Mouse (Mus musculus) gonadal fat pad, adult 2 months (tissue): ENCODE results near the gene Abcg2. TPM values are rescaled to one million over a fixed set of nuclear protein-coding genes. Genes with fewer than 3 reads are reported as not detected.

Source experiments
- DNase-seq: peaks from one replicate; pipeline ENCODE4 v3.0.0-alpha.2; 2012; ENCODE audit warnings: low read depth
- polyA plus RNA-seq: library from polyadenylated mRNA; depleted of rRNA; stranded (reverse); fragments of >200 nt; gene quantifications from 2 replicates; pipeline ENCODE4 v1.2.3, GENCODE M21; 2012

Gene Abcg2
- polyA plus RNA-seq, 1 experiment, result 23.9 TPM

DNA sequence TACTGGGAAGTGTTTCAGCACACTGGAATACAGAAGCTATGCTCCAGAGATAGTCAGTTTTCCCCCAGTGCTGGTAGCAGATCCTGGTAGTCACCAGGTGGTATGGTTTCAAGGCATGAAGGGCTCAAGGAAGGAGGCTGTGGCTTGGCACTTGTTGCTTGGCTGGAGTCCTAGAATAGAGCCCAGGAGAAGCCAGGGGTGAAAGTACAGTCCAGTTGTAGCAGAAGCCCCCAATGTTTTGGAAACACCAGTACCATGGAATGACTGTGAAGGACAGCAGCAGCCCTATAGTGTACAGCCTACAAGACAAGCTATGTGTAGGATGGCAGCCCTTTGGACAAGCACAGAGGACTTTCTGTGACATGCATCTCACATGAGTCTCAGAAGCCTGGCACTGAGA lies 54.2 kb downstream of the Abcg2 start:
- DNase-seq, result no peak

DNA sequence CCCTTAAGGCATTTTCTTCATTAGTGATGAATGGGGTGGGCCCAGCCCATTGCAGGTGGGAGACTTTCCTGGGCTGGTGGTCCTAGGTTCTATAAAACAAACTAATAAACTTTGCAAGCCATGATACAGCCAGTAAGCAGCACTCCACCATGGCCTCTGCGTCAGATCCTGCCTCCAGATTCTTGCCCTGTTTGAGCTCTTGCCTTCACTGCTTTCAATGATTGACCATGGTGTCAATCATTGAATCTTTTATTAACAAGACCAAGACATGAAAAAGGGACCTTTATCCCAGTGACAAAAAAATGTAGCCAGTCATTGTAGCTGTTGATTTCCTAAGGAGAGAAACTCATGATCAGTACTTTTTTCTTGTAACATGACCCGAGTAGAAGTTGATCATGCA lies 55.1 kb downstream of the Abcg2 start:
- no peak for DNase-seq

DNA sequence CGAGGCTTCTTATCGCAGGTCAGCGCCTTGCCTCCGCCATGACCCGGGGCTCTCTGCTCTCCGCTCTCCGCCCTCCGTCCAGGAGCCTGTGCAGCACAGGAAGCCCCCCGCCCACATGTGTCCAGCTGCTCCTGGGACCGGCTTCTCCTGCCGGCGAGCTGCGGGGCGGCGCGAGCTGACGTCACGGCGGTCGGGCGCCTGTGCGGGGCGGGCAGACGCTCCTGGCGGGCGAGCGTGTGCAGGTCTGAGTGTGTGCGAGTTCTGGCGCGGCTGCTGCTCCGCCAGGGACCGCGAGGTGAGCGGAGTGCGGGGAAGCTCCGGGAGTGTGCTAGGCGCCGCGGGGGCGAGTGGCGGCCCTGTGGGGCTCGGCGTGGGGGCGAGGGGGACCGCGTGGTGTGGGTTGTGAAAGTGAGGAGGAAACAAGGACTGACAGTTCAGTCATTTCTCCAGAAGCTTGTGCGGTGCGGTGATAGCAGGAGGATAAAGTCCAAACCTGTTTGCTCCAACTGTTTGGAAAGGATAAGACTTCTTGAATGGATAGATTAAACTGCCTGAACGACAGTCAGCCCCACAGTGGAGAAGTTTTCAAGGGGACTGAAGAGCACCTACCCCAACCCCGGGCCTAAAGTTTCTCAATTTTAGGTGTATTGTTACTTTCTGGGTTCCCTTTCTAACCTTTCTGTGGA lies 56.2 kb downstream of the Abcg2 start:
- DNase-seq, result no peak

DNA sequence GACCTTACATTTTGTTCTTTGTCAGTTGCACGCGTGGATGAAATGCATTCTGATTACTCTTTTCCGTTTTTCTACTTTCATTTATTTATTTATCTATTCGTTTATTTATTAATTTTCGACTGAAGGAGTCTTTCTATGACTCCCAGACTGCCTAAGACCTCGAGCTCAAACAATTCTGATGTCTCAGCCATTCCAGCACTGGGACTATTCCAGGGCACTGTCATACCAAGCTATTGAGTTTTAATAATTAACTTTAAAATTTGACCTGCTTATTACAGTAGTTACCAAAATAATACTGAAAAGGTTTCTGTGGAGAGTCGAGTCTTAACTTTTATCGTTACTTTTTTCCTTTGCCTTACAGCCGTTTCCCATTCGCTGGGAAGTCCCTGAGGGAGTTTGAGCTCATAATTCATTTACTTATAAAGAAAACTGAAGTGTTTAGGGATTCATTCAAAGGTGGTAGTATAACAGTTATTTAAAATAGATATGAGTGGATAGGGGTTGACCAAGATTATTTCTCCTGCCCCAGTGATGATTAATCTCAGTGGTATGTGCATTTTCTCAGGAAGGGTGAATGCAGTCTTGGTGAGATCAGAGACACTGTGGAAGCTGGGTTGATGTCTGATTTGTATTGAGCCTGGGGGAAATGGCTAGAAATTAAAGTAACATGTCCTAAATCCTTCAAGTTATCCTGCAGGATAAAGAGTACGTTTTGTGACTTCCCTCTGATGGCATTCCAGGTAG lies 56.9 kb downstream of the Abcg2 start:
- DNase-seq, result no peak

DNA sequence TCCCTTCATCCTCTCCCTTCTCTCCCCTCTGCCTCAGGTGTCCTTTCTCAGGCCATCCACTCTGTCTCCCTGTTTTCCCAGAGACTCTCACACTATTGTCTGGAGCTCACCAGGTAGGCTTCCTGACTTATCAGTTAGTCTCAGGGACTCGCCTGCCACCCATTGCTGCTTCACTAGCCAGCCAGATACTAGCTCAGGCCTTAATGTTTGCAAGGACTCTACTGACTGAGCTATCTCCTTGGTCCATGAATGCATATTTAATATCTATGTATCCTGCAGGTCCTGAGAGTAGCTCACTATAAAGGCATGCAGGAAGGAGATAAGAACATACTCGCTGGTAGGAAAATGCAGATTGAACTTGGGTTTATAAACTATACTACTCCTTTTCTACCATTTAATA lies 57.9 kb downstream of the Abcg2 start:
- no peak for DNase-seq

DNA sequence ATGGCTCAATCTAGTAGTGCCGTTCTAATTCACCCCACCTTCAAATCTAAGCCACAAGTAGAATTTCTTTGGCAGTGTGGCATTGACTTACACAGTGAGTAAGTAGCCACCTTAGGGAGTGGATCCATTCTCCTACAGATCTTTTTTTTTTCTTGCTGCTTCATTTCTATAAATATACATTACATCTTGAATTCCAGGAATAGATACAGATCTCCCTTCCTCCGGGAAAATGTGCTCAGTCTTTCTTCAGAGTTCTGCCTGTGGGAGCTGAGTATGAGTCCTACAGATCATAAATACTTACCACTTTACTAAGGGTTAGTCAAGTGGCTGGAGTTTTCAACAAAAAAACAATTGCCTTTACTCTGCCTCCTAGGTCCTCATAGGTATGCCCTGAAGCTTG lies 60.3 kb downstream of the Abcg2 start:
- no peak for DNase-seq

DNA sequence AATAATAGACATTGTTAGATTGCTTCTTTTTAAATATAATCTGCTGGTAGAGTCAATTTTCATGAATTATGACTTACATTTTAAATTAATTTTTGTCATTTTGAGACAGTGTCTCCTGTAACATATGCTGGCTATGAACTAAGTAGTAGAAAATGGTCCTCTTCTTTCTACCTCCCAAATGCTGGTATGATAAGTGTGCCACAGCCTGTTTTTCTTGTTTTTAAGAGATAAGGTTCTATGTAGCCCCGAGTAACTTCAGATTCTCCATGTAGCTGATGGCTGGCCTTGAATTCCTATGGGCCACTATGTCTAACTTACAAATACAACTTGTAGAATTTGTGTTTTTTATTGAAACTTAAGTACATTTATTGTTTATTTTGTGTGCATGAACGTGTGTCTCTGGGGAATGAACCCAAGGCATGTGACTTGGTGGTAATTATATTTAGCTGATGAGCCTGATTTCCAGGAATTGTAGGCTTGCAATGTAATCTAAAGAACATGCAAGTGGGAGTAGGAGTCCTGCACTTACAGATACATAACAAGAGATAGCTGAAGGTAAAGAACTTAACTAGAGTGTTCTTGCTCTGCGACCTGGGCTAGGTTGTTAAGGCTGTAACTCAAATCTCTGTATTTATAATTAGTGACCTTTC lies 63.9 kb downstream of the Abcg2 start:
- DNase-seq, result no peak

DNA sequence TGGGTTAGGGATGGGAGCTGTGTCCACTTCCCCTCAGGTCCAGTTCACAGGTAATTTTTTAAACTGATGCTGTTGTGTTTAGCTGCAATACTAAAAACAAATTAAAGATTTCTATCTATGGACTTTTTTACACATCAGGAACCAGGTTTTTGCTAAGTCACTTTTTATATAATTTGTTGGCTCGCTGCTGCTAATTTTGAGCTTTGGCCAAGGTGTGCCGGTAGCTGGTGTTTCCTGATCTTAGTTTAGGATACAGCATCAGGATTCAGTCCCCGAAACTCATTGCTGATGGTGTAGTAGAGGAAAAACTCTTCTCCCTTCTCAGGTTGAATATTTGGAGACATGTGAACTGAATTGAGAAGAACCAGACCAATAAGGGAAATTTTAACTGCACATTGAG lies 65.8 kb downstream of the Abcg2 start:
- no peak for DNase-seq

DNA sequence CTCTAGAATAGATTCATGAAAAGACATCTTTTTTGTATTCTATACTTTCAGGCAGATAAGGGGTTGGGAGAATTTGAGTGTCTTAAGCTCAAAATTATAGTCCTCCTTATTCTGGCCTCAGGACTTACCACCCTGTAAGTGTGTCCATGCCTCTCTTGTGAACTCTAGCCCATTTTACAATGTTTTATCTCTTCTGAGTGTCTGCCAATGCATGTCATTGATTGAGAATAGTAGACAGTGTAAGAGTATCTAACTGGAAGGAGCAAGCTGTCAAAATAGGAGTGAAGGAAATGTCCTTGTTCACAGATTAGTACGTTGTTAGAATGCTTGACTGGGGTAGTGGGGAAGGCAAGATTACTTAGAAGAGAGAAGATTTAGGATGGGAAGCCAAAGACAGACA lies 66.7 kb downstream of the Abcg2 start:
- no peak for DNase-seq

DNA sequence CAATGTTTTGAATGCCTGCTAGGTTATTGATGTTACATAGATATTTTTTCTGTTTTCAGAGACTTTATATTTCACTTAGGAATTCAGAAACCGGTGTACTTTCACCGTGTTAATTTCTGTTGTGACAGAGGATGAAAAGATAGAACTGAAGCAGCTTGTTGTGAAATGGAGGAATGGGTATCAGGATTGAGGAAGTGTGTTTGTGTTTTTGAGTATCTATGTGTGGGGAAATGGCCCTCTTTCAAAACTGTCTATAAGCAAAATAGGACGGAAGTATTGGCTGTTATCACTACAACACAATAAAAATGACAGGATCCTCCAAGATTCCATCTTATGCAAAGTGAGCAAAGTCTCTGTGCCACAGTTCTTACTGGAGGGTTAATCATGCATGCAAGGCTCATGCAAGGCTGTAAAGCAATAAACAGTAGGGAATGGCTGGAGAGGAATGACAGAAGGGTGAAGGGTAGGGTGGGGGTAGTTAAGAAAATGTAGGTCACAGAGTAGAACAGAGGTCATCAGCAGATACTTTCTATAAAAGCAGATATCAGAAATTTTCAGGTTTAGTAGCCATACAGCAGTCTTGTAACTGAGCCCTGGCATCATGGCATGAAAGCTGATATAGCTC lies 76.7 kb downstream of the Abcg2 start:
- DNase-seq, result no peak

DNA sequence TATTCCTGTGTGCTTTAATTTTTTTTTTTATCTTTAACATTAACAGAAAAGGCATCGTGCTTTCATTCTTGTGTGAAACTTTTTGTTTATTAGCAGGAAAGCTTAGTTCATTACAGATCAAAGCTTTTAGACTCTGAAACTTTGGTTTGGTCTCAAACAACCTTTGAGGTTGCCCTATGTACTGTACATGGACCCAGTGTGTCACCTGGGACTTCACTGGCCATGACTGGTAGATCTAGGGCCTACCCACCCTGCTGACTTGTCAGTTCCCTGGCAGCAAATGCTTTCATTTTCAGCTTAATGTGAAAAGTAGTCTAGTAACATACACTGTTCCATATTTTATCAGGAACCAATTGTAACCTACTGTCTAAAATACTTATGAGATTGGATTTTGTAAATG lies 93.5 kb downstream of the Abcg2 start:
- no peak for DNase-seq

DNA sequence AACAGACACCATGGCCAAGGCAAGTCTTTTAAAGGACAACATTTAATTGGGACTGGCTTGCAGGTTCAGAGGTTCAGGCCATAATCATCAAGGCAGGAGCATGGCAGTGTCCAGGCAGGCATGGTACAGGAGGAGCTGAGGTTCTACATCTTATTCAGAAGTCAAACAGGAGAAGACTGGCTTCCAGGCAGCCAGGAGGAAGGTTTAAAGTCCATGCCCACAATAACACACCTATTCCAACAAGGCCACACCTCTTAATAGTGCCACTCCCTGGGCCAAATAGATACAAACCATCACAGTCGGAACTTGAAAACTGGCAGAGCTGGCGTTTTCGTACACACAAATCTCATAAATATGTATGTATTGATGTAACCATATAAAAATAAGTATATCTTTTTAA lies 94.2 kb downstream of the Abcg2 start:
- no peak for DNase-seq

DNA sequence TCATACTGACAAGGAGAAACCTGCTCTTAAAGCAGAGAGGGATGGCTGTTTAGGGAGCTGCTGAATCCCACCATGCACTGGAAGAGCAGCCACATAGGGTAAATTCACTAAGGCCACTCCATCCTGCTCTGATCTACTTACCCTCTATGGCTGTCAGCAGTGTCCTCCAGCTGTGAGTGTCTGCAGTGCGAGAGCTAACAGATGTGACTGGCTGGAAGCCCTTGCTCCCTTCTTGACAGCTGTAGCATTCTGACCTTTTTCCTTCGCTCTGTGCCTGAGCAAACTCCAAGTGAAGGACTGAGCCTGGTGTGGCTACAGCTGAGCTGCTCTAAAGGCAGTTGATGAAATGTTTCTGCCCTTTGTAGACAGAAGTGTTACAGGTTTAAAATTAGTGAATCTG lies 107.3 kb downstream of the Abcg2 start:
- DNase-seq, result no peak

DNA sequence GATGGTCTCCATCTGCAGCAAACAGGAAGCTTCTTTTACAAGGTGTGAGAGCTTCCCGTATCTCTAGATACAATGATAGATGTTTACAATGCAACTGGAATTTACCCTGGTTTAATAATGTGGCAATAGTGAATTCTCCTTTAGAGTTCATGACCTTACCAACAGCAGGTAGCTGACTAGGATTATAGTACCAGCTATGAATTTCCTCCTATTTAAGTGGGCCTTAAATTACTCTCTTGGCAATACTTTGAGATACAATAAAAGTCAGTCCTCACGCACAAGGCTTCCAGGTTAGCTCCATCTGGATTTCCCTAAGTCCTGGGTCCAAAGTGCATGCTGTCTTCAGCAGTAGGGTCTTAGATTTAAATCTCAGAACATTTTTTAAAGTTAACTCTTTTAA lies 109.9 kb downstream of the Abcg2 start:
- DNase-seq, result no peak

DNA sequence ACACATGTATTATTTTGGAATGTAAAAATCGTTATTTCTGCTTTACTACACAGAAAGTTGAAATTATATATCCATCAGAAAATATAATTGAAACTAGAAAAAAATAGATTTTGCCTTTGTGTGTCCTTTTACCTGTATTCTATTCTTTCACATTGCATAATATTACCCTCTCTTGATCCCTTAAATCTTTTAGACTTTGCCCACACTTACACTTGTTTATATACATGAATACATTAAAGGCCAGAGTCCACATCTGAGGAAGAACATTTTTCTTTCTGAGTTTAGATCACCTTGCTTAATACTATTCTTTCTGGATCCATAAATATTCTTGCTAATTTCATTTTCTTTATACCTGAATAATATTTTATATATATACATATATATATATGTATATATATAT lies 110.4 kb downstream of the Abcg2 start:
- DNase-seq, result no peak

DNA sequence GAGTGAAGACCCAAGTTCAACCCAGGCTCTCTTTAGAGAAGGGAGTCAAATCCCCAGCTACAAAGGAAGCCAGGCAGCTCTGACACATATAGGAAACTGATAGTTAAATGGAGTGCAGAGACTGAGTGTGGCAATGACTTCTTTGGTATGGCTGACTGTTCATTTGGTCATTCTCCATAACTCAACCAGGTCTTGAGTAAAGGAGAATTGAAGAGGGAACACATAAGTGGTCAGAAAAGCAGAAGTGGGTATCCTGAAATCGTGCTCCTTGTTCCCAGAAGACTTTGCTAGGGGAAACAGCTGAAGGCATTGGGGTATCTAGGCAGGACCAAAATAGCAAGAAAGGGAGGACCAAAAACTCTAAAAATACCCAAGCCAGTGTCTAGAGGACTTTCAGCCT lies 126.0 kb downstream of the Abcg2 start:
- no peak for DNase-seq

DNA sequence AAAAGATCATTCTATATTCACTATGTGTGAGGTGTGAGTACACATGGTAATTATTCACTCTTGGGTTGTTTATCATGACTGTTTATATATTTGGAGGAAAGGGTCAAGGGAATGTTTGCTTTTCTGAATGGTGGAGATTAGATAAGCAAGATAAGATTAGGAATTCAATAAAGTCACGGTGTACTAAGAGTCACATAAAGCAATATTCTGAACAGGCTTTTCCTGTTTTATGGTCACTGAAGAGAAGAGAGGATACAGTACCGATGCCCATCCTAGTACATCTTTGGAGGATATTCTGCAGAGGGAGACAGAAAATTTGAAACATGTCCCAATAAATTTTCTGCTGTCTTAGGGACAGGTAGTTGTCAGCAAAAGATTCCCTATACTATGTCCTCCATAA lies 127.6 kb downstream of the Abcg2 start:
- no peak for DNase-seq

DNA sequence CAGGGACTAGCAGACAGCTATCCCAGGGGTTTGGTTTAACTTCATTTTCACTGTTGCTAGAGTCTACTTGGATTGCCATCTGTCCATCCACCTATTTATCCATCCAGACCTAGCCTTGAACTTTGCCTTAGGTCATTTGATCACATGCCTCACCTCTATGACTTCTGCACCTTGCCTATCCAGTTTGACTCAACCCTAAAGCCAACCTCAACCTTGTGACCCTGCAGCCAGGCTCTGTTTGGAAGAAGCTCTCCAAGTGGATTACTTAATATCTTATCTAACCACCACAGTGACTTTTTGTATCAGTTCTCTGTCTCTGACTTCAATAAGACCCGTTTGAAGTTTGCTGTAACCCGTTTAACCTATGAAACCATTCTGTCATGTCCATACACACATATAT lies 149.5 kb downstream of the Abcg2 start:
- no peak for DNase-seq

DNA sequence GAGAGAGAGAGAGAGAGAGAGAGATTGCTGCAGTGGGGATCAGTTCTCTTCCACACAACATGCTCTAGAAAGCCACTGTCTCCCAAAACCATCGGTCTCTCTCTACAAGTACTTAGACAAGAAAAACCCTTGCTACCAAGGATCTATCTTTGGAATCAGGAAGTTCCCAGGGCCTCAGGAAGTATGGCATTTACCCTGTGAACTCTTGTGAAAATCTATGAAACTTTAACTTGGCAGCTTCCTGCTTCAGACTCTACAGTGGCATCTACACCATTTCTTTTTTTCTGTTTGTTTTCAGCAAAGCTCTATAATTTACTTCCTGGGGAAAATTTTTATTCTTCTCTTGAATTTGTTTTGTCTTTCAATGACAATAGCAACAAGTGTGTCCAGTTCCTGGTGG lies 150.8 kb downstream of the Abcg2 start:
- DNase-seq, result no peak
